Mouse (Mus musculus) lung, adult 10 weeks (tissue): ENCODE results near the gene Vwf. TPM values are rescaled to one million over a fixed set of nuclear protein-coding genes. Genes with fewer than 3 reads are reported as not detected.

ENCODE experiments used
- polyA plus RNA-seq: library from polyadenylated mRNA; stranded (reverse); fragments of 350-450 nt; fragmentation: Illumina TruSeq; extraction: RNeasy Lipid Tissue Mini Kit (QIAGEN cat#74804); gene quantifications from one replicate; pipeline ENCODE4 v1.2.3, GENCODE M21; 2014; ENCODE audit warnings: low read depth, low replicate concordance; ENCODE audit not compliant: insufficient read depth

The Vwf gene
- polyA plus RNA-seq = 163 TPM

GRCm38 (mm10) chr6:125546474-125546873 lies at the start of gene Vwf:
Gene Vwf (plus strand): TSS chr6:125546774.

DNA sequence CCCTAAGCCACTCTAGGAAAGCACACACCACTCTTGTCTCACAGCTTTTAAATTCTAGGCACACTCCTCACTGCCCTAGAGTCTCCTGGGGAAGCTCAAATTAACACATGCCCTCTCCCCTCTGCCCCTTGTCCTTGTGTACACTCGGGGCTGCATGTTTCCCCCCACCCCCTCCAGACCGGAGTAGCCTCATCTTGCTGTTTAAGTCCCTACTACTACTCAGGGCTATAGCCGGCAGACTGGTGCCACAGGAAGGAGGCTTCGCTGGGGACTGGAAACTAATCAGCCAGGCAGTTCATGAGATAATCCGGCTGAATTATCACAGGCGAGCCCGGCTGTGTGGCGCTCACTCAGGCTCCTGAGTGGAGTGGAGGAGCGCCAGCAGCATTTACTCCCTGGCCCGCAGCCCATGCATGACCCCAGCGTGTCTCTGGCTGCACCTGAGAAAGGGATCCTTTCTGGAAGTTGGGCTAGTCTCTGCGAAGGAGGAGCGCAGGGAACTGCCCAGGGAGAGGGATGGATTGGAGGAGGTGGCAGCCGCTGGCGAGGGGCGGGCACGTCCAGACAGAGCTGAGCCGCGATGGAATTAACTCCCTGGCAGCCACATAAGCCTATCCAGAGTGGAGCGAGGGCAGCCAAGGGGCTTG lies 143.6 kb downstream of the Vwf start, which contains the start of gene Ano2:
TSS of gene Ano2 (plus strand) at position 363 of the 647 bp plus-strand sequence.

Other genes starting within 250 kb of the Vwf start
- 66.9 TPM for gene Ltbr, start 232.9 kb upstream of the Vwf start, polyA plus RNA-seq
- 82.4 TPM for gene Scnn1a, start 226.1 kb upstream of the Vwf start, polyA plus RNA-seq
- 94.3 TPM for gene Tnfrsf1a, start 197.4 kb upstream of the Vwf start, polyA plus RNA-seq
- gene Plekhg6, start 166.0 kb upstream of the Vwf start, polyA plus RNA-seq = 0.72 TPM
- gene Cd9, start 52.0 kb upstream of the Vwf start, polyA plus RNA-seq = 564 TPM
- 0.14 TPM for gene Ano2, start 143.6 kb downstream of the Vwf start, polyA plus RNA-seq